Mouse (Mus musculus) gastrocnemius, postnatal 4 days (tissue): ENCODE measurements around the gene Olfr1417. TPM values are rescaled to one million over a fixed set of nuclear protein-coding genes. Genes with fewer than 3 reads are reported as not detected.
"Not testable (repeated sequence)": the region's sequence is repeated elsewhere in the genome, so short reads cannot be mapped to it uniquely, and the experiment has no call there.

Experiments
- DNase-seq, 2 experiments: peaks; one replicate each; pipeline ENCODE4 v3.0.0; 2021 to 2022; ENCODE audit warnings: low spot score in 2 of 2, mixed read lengths in 2 of 2
- long read RNA-seq, 2 experiments: library from polyadenylated mRNA; stranded (forward); transcript quantifications; one replicate each; pipeline ENCODE4 v2.0.0; 2021
- total RNA-seq, 2 experiments: library from RNA; stranded (reverse); gene quantifications; 2 replicates each; pipeline ENCODE4 v1.2.3; 2021

Olfr1417 gene
- not detected for total RNA-seq
- long read RNA-seq, experiment 1 = 0 reads
- long read RNA-seq, experiment 2 = 0 reads

GRCm38 (mm10) chr19:11839119-11839518 is at the start of gene Olfr1417:
Gene Olfr1417 (minus strand): TSS chr19:11839219.
- no peak for DNase-seq

GRCm38 (mm10) chr19:11886265-11886664 is 47.2 kb upstream of the Olfr1417 start, which contains the start of gene Olfr1420:
Gene Olfr1420 (plus strand): TSS chr19:11886565.
- DNase-seq = no peak

GRCm38 (mm10) chr19:11878404-11878803 is 39.4 kb upstream of the Olfr1417 start:
- not testable (repeated sequence) for DNase-seq

GRCm38 (mm10) chr19:11875006-11875405 is 36.0 kb upstream of the Olfr1417 start, which contains the start of gene Olfr1419:
Gene Olfr1419 (minus strand): TSS chr19:11875106.
- DNase-seq = no peak

GRCm38 (mm10) chr19:11867837-11868236 is 28.8 kb upstream of the Olfr1417 start:
- DNase-seq = no peak

- DNase-seq = no peak
Observed at GRCm38 (mm10) chr19:11860966-11861365, 21.9 kb upstream of the Olfr1417 start, which contains the start of gene Olfr1418. Gene Olfr1418 (minus strand): TSS chr19:11861066.

- DNase-seq = no peak
Observed at GRCm38 (mm10) chr19:11856506-11856905, 17.5 kb upstream of the Olfr1417 start.

- no peak for DNase-seq
Observed at GRCm38 (mm10) chr19:11854821-11855220, 15.8 kb upstream of the Olfr1417 start.

GRCm38 (mm10) chr19:11852652-11853051 is 13.6 kb upstream of the Olfr1417 start:
- no peak for DNase-seq

GRCm38 (mm10) chr19:11846333-11846732 is 7.3 kb upstream of the Olfr1417 start:
- DNase-seq = no peak

- no peak for DNase-seq
Observed at GRCm38 (mm10) chr19:11823346-11824065, 15.5 kb downstream of the Olfr1417 start.

GRCm38 (mm10) chr19:11820211-11820610 is 18.8 kb downstream of the Olfr1417 start:
- DNase-seq = no peak

GRCm38 (mm10) chr19:11819800-11820199 is 19.2 kb downstream of the Olfr1417 start:
- DNase-seq = peak; percentile 66 to 80

GRCm38 (mm10) chr19:11819143-11819700 is 19.8 kb downstream of the Olfr1417 start, which contains the start of gene Stx3:
Gene Stx3 (minus strand): TSS chr19:11819403.
- no peak for DNase-seq

- peak; percentile 26 to 28 for DNase-seq
Observed at GRCm38 (mm10) chr19:11818199-11819142, 20.5 kb downstream of the Olfr1417 start.

GRCm38 (mm10) chr19:11817586-11817985 is 21.4 kb downstream of the Olfr1417 start:
- no peak for DNase-seq

- no peak for DNase-seq
Observed at GRCm38 (mm10) chr19:11816706-11817105, 22.3 kb downstream of the Olfr1417 start.

GRCm38 (mm10) chr19:11814742-11815333 is 24.2 kb downstream of the Olfr1417 start:
- DNase-seq = no peak

GRCm38 (mm10) chr19:11813649-11814048 is 25.4 kb downstream of the Olfr1417 start:
- DNase-seq = no peak

- DNase-seq = no peak
Observed at GRCm38 (mm10) chr19:11813136-11813535, 25.9 kb downstream of the Olfr1417 start.
